Mouse (Mus musculus): ENCODE results near the gene Scgb1c1. TPM values are rescaled to one million over a fixed set of nuclear protein-coding genes. Genes with fewer than 3 reads are reported as not detected.
A peak's percentile ranks its signal among the peaks of the same experiment; 100 is the strongest.

The Scgb1c1 gene
- polyA plus RNA-seq, 1 experiment from 2014 or later = not detected

DNA sequence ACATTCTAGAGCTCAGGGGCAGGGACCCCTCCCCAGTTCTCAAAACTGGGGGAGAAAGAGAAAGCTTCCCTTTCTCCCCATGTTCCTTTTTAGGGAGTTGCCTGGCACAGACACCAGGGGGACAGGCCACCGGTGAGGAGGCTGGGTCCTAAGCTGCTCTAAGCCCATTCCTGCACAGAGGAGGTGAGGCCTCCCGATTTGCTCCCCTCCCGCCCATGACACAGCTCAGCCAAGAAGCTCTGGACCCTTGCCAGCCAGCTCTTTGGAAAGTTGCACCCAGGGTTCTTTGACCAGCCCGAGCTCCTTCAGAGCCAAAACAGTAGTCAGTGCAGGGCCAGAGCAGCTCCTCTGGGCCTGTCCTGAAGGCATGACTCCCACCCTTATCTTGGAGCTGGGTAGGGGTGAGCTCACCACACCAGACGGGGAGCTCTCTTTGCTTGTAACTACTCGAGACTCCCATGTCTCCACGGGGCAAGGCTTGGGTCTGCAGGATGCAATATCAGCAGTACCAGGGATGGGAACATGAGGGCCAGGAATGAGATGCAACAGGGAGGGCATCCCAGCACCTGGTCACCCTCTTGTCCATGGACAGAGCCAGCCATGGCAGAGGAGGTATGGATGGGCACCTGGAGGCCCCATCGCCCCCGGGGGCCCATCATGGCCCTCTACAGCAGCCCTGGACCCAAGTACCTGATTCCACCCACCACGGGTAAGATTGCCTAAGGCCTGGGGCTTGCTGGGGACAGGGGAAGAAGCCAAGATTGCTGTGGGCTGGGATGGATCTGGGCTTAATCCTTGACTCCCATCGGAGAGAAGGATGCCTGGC is 2.6 kb downstream of the Scgb1c1 start, which contains the start of gene Odf3:
Gene Odf3 (plus strand): TSS at position 51 of the 826 bp plus-strand sequence.
- H3K27me3 ChIP-seq = peaks cover 16% of the 10 kb centered on the region
- H3K4me2 ChIP-seq (replicated peaks) = no peak within 1 kb of the TSS
- no peak within 1 kb of the TSS for H3K4me3 ChIP-seq
- H3K9me3 ChIP-seq = no peaks in the 10 kb centered on the region
- H3K9ac ChIP-seq (replicated peaks) = no peak within 1 kb of the TSS
- 72% methylated on average over 11 of the region's 11 CpGs for whole genome bisulfite sequencing
- H3K36me3 ChIP-seq = peaks cover 16% of the 10 kb centered on the region
- ATAC-seq (ENCODE audit: low FRiP score, low read depth) = no peak
- no peaks in the 10 kb centered on the region for H3K4me1 ChIP-seq
- H3K27ac ChIP-seq (replicated peaks) = no peak within 1 kb of the TSS

DNA sequence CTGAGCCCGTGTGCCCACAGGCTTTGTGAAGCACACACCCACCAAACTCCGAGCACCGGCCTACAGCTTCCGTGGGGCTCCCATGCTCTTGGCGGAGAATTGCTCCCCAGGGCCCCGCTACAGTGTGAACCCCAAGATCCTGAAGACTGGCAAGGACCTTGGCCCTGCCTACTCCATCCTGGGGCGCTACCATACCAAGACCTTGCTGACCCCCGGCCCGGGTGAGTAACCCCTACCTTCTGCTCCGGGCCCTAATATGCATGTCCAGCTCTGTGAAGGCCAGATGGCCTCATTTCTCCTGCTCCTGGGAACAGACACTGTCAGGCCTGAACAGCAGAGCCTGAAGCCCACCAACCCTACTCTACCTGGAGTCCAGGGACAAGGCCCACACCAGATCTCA is 3.2 kb downstream of the Scgb1c1 start:
- H3K9me3 ChIP-seq = no peaks in the 10 kb centered on the region
- H3K4me3 ChIP-seq = no peak overlapping the region
- H3K4me1 ChIP-seq = no peaks in the 10 kb centered on the region
- no peak overlapping the region for H3K4me2 ChIP-seq (replicated peaks)
- peaks cover 22% of the 10 kb centered on the region for H3K36me3 ChIP-seq
- no peak overlapping the region for H3K27ac ChIP-seq (replicated peaks)
- WGBS = 91% methylated on average over 10 of the region's 10 CpGs
- ATAC-seq (ENCODE audit: low FRiP score, low read depth) = no peak
- H3K27me3 ChIP-seq = peaks cover 10% of the 10 kb centered on the region
- H3K9ac ChIP-seq (replicated peaks) = no peak overlapping the region

DNA sequence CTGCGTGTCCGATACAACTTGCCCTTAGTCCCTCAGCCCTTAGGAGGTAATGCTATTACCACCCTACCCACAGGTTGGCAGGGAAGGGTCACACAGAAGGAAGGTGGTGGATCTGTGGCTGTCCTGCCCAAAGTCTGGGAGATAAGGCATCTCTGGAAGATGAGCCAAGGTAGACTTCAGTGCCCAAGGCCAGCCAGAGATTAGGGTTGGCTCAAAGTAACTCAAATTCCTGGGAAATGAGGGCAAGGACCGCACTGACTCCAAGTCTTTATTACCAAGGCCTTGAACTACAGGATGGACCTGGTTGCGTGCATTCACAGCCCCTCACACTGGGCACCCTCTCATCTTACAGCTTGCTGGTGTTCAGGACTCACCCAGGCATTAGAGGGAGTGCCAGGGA is 6.6 kb downstream of the Scgb1c1 start:
- 98% methylated on average over 4 of the region's 4 CpGs for WGBS
- no peak overlapping the region for H3K27ac ChIP-seq (replicated peaks)

DNA sequence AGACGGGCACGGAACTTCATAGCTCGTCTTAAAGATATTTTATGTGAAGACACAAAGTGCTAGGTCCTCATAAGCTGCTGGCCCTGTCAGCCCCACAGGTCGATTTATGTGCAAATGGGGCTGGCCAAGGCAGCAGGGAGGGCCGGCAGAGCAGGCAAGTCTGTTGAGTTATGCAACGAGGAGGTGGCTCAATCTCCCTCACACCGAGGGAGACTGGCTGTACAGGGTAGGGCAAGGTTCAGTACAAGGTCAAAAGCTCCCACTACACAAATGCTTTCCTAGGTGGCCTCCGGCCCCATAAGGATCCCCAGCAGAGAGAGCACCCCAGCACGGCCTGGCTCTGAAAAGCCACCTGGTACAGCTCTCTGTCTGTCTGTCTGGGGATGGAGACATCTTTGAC is 8.0 kb downstream of the Scgb1c1 start:
- Histone ChIP-seq H3K27me3 (no peaks in the 10 kb centered on the region), H3K4me1 (peaks cover 18% of the 10 kb centered on the region), H3K9ac (replicated peaks) (no peak overlapping the region), H3K9me3 (no peaks in the 10 kb centered on the region), H3K4me3 (no peak overlapping the region), H3K4me2 (replicated peaks) (no peak overlapping the region), H3K27ac (replicated peaks) (no peak overlapping the region), H3K36me3 (peaks cover 35% of the 10 kb centered on the region)
- no peak for ATAC-seq (ENCODE audit: low FRiP score, low read depth)
- 89% methylated on average over 9 of the region's 9 CpGs for WGBS

More for the DNA sequence above, 6.6 kb downstream of the Scgb1c1 start:
- H3K9me3 ChIP-seq = no peaks in the 10 kb centered on the region
- no peaks in the 10 kb centered on the region for H3K27me3 ChIP-seq
- H3K4me2 ChIP-seq (replicated peaks) = no peak overlapping the region
- peaks cover 34% of the 10 kb centered on the region for H3K36me3 ChIP-seq
- H3K4me3 ChIP-seq = no peak overlapping the region
- no peak for ATAC-seq (ENCODE audit: low FRiP score, low read depth)
- peaks cover 10% of the 10 kb centered on the region for H3K4me1 ChIP-seq
- H3K9ac ChIP-seq (replicated peaks) = no peak overlapping the region

DNA sequence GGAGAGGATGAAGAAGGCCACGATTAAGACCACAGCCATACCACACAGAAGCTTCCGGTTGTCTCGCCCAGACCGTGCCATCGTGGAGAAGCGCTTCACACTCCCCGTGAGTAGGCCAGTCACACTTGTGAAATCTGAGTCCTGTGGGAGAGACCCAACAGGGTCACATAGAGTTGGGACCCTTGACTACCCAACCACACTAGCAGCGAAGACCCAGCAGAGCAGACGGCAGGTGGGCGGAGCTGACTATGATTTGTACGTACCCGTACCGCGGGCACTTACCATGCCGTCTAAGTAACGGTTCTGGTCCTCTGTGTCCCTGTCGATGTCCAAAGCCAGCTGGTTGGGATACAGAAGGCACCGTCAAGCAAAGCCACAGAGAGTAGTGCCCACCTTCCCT is 9.1 kb downstream of the Scgb1c1 start:
- Histone ChIP-seq H3K4me1 (peaks cover 29% of the 10 kb centered on the region), H3K9me3 (no peaks in the 10 kb centered on the region), H3K27me3 (no peaks in the 10 kb centered on the region), H3K36me3 (peaks cover 46% of the 10 kb centered on the region), H3K9ac (replicated peaks) (no peak overlapping the region), H3K4me2 (replicated peaks) (no peak overlapping the region), H3K4me3 (no peak overlapping the region), H3K27ac (replicated peaks) (no peak overlapping the region)
- WGBS = 95% methylated on average over 18 of the region's 18 CpGs
- ATAC-seq (ENCODE audit: low FRiP score, low read depth) = no peak

DNA sequence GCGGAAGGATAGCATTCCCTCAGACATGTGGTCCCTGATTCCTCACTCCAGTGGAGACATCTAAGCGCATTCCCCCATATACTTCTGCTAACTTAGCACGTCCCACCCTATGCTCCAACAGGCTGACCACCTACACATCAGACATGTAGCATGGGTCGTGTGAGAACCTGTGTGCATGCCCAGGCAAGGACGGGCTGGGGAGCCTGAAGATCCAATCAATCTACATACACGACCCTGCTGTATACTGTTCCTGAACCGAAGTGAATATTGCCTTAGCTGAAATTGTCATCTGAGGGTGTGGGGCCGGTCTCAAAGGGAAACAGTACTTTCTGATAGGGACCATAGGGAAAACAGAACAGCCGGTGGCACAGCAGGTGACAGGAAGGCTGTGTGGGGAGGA is 9.8 kb downstream of the Scgb1c1 start:
- Histone ChIP-seq H3K36me3 (peaks cover 52% of the 10 kb centered on the region), H3K4me3 (peak overlapping the region; percentile 81), H3K27ac (replicated peaks) (no peak overlapping the region), H3K9me3 (no peaks in the 10 kb centered on the region), H3K27me3 (no peaks in the 10 kb centered on the region), H3K4me1 (peaks cover 32% of the 10 kb centered on the region), H3K4me2 (replicated peaks) (peak overlapping the region; percentile 99), H3K9ac (replicated peaks) (peak overlapping the region; percentile 93)
- 79% methylated on average over 9 of the region's 9 CpGs for WGBS
- no peak for ATAC-seq (ENCODE audit: low FRiP score, low read depth)

DNA sequence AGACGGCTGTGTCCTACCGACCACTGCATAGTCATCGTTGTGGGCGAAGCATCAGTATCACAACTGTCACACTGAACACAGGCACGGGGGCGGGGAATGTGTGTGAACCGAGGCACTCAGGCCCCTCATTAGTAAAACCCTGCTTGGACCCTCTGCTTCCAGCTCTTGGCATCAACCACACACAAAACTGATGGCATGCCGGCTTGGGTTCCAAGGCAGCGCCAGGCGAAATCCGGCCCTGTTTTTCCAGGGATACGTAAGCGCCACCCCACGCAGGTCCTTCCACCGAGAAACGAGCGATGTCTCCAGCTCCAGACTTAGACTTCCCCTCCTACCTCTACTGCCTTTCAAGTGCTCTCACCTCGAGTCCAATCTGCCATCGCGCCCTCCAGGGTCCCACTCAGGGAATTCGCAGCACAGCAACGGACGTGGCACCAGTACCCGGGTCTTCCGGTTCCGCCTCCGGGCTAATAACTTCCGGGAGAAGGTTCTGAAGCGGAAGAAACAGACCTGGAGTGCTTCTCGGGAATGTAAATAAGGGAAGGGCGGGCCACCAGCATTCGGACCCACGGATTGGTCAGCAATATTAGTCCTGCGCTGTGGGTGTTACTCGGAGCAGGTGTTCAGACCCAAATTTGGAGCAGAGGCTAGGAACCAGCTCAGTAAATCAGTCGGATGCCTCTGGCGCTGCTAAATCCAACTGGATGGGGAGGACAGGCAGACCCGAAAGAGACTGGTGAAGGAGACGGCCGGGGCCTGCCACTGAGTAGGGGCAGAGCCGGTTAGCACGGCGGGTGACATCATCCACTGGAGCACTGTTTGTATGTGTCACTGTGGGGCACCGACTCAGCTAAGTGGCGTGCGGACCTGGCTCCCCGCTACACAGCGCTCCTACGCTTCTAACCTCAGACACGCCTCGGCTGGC is 10.8 kb downstream of the Scgb1c1 start, which contains the start of gene Gm45785:
Gene Gm45785 (minus strand): TSS at position 472 of the 925 bp plus-strand sequence.
- Histone ChIP-seq H3K27me3 (no peaks in the 10 kb centered on the region), H3K4me2 (replicated peaks) (peak within 1 kb of the TSS; percentile 99), H3K4me3 (peak within 1 kb of the TSS; percentile 81), H3K27ac (replicated peaks) (peak within 1 kb of the TSS; percentile 90), H3K9me3 (no peaks in the 10 kb centered on the region), H3K36me3 (peaks cover 61% of the 10 kb centered on the region), H3K9ac (replicated peaks) (peak within 1 kb of the TSS; percentile 93), H3K4me1 (peaks cover 32% of the 10 kb centered on the region)
- peak; percentile 80 for ATAC-seq (ENCODE audit: low FRiP score, low read depth)
- 1% methylated on average over 51 of the region's 51 CpGs for WGBS

DNA sequence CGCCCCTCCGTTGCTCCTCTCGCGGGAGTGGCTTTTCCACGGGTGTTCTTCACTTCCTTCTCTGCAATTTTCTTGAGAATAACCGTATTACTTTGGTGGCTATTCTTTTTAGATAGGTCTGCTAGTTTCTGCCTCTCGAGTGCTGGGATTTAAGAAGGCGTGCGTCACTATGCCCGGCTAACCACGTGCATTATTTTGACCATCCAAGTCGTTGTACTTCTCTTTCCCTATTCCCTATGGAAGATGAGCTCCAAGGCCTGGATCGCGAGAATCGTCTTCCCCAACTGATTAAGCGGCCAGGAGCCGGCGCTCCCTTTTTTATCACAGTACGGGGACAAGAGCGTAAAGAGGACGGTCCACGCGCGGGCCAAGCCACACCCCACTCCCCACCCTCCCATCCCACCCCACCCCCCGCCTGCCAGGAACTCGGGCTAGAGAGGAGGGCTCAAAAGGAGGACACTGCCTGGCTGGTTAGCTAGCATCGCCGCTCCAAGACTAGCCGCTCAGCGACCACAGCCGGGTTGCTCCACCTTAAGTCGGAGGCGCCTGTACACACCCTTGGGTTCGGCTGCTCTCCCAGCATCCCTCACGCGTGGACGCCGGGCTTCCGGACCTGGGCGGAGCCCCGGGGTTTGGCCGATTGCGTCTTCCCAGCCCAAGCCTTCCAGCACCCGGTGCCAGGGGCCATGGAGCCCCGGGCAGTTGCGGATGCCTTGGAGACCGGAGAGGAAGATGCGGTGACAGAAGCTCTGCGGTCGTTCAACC is 11.6 kb downstream of the Scgb1c1 start, which contains the start of gene Ric8a:
Gene Ric8a (plus strand): TSS at position 173 of the 765 bp plus-strand sequence.
- Histone ChIP-seq H3K4me3 (peak within 1 kb of the TSS; percentile 81), H3K36me3 (peaks cover 64% of the 10 kb centered on the region), H3K9ac (replicated peaks) (peak within 1 kb of the TSS; percentile 93), H3K27me3 (no peaks in the 10 kb centered on the region), H3K9me3 (no peaks in the 10 kb centered on the region), H3K4me2 (replicated peaks) (peak within 1 kb of the TSS; percentile 99), H3K4me1 (peaks cover 32% of the 10 kb centered on the region), H3K27ac (replicated peaks) (peak within 1 kb of the TSS; percentile 90)
- WGBS = under 1% methylated on average over 50 of the region's 50 CpGs
- ATAC-seq (ENCODE audit: low FRiP score, low read depth) = peak; percentile 79

DNA sequence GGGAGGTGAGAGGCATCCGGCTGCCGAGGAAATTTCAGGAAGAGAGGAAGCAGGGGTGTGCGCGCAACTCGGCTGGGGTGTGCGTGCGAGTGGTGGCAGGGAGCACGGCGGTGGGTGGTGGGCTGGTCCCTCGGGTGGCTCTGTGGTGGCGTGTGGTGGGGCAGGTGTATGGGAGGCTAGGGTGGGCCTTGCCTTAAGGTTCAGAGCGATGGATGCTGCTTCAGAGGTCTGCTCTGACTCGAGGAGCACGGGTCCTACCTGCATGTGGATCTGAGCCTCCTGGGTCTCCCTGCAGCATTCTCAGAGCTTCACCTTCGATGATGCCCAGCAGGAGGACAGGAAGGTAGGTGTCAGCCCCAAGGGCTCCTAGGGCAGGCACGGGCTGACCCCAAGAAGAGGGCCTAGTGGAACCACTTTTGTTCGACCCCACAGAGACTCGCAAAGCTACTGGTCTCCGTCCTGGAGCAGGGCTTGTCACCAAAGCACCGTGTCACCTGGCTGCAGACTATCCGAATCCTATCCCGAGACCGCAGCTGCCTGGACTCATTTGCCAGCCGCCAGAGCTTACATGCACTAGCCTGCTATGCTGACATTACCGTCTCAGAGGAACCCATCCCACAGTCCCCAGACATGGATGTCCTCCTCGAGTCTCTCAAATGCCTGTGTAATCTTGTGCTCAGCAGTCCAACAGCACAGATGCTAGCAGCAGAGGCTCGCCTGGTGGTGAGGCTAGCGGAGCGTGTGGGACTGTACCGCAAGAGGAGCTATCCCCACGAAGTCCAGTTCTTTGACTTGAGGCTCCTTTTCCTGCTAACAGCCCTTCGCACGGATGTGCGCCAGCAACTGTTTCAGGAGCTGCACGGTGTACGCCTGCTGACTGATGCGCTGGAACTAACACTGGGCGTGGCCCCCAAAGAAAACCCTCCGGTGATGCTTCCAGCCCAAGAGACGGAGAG is 12.5 kb downstream of the Scgb1c1 start, which contains the start of gene Bet1l:
Gene Bet1l (minus strand): TSS at position 28 of the 956 bp plus-strand sequence.
- H3K27ac ChIP-seq (replicated peaks) = peak within 1 kb of the TSS; percentile 90
- peaks cover 64% of the 10 kb centered on the region for H3K36me3 ChIP-seq
- H3K4me1 ChIP-seq = peaks cover 32% of the 10 kb centered on the region
- no peaks in the 10 kb centered on the region for H3K27me3 ChIP-seq
- H3K9me3 ChIP-seq = no peaks in the 10 kb centered on the region
- peak within 1 kb of the TSS; percentile 93 for H3K9ac ChIP-seq (replicated peaks)
- H3K4me2 ChIP-seq (replicated peaks) = peak within 1 kb of the TSS; percentile 99
- peak; percentile 48 for ATAC-seq (ENCODE audit: low FRiP score, low read depth)
- H3K4me3 ChIP-seq = peak within 1 kb of the TSS; percentile 81
- WGBS = 42% methylated on average over 40 of the region's 40 CpGs

DNA sequence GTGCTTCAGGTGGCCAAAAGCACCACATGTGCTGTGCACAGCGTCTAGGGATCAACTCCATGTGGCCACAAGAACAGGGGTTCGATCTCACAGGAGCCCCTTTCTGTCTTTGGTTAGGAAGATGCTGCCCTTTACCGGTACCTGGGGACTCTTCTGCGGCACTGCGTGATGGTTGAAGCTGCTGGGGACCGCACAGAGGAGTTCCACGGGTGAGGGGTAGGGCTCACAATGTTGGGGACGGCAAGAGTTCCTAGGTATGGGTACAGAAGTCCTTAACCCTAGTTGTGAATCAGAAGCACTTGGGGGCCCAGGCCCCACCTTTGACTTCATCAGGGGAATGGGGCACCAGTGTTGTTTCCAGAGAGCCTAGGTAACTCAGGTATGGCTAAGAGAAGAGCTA is 13.4 kb downstream of the Scgb1c1 start:
- Histone ChIP-seq H3K27me3 (no peaks in the 10 kb centered on the region), H3K4me3 (peak overlapping the region; percentile 81), H3K4me2 (replicated peaks) (peak overlapping the region; percentile 99), H3K9ac (replicated peaks) (peak overlapping the region; percentile 93), H3K36me3 (peaks cover 64% of the 10 kb centered on the region), H3K9me3 (no peaks in the 10 kb centered on the region), H3K27ac (replicated peaks) (no peak overlapping the region), H3K4me1 (peaks cover 32% of the 10 kb centered on the region)
- ATAC-seq (ENCODE audit: low FRiP score, low read depth) = no peak
- 93% methylated on average over 8 of the region's 8 CpGs for WGBS

Data from midbrain, embryonic 12.5 days (tissue).